8 mouse cellular contexts compared by ENCODE assay signal in genomic region chr4:129624281-129625028, GRCm38 (mm10). TPM values are rescaled to one million over a fixed set of nuclear protein-coding genes. Genes with fewer than 3 reads are reported as not detected.
DNase-seq lines count a peak whose midpoint lies in the region; ATAC-seq and TF ChIP-seq lines count a peak whose summit lies in the region.

No protein-coding gene starts in this region.

- H3K9me3 ChIP-seq in hindbrain, postnatal 0 days (ENCODE audit: low read length), result no peaks in the 10 kb centered on the region

- peak overlapping the region; percentile 86 for H3K4me3 ChIP-seq in gastrocnemius, adult 2 months
- peak overlapping the region; percentile 55 for H3K4me3 ChIP-seq in hindbrain, postnatal 0 days (ENCODE audit: low read length)

- peak; percentile 91 for ATAC-seq in common myeloid progenitor, adult 5-6 weeks (replicated peaks; ENCODE audit: low read depth, poor library complexity, severe bottlenecking)
- peak; percentile 96 for ATAC-seq in hindbrain, postnatal 0 days
- ATAC-seq in megakaryocyte, adult 5-6 weeks (ENCODE audit: poor library complexity, severe bottlenecking), result peak; percentile 91

- H3K27me3 ChIP-seq in hindbrain, postnatal 0 days (ENCODE audit: insufficient read depth, low read length), result no peaks in the 10 kb centered on the region

- peaks cover 30% of the 10 kb centered on the region for H3K36me3 ChIP-seq in hindbrain, postnatal 0 days (ENCODE audit: insufficient read depth, low read length)

- WGBS in hindbrain, postnatal 0 days, result 1% methylated on average over 18 of the region's 18 CpGs

- H3K9ac ChIP-seq in hindbrain, postnatal 0 days (replicated peaks; ENCODE audit: low read length), result peak overlapping the region; percentile 79

- intact Hi-C loops in gastrocnemius, adult 2 months (cut with DNase I), result loop anchor here (2.0 kb wide), 1 partner anchor 16 kb away; the partner anchor contains the start of gene Txlna

- H3K4me1 ChIP-seq in hindbrain, postnatal 0 days (ENCODE audit: insufficient read depth, low read length), result peaks cover 35% of the 10 kb centered on the region

- peak overlapping the region; percentile 89 for H3K4me2 ChIP-seq in hindbrain, postnatal 0 days (ENCODE audit: low read depth, low read length)

- peak overlapping the region; percentile 96 for H3K27ac ChIP-seq in gastrocnemius, adult 2 months
- H3K27ac ChIP-seq in hindbrain, postnatal 0 days, result peak overlapping the region; percentile 98

- no peak for TF ChIP-seq CTCF in gastrocnemius, adult 2 months (IDR thresholded peaks at IDR 0.05)
- no peak; the same call in 1 of the 2 replicates for TF ChIP-seq CTCF in hindbrain, postnatal 0 days (IDR thresholded peaks at IDR 0.05; ENCODE audit: low read depth)

- DNase-seq in adrenal gland, adult (ENCODE audit: inconsistent age in 2 of 2, low spot score in 1 of 2), result peak; percentile 92 to 94
- peak; percentile 92 for DNase-seq in gastrocnemius, adult 2 months
- DNase-seq in hindbrain, postnatal 0 days (ENCODE audit: low spot score), result peak; percentile 96
- peak; percentile 71 to 93 for DNase-seq in left cerebral cortex, adult 8-10 months (ENCODE audit: low spot score in 2 of 2)
- DNase-seq in right cerebral cortex, postnatal 10 days (ENCODE audit: low spot score in 2 of 2), result peak; percentile 95 to 97
- peak; percentile 89 for DNase-seq in yolk sac, embryonic 10.5 days (ENCODE audit: low spot score)

RNA-seq across cellular contexts. Expression of gene Ccdc28b, which starts 0.7 kb away (rescaled TPM):
- total RNA-seq in common myeloid progenitor, adult 5-6 weeks (2017), result 48.6 and 59.3 TPM in 2 replicates
- total RNA-seq in gastrocnemius, adult 2 months (2021), result 10 to 100 TPM; 31.1 to 38.4 TPM
- total RNA-seq in hindbrain, postnatal 0 days (2014; rRNA removed), result 55.0 and 77.7 TPM in 2 replicates
- 150 and 157 TPM in 2 replicates for polyA plus RNA-seq in hindbrain, postnatal 0 days (2015; fragmentation: Nextera tagmentation; extraction: Ambion mirVana)
- 10 to 100 TPM; 46.9 to 51.5 (median 49.4) TPM for total RNA-seq in left cerebral cortex, adult 8-10 months (2022)
- total RNA-seq in megakaryocyte, adult 5-6 weeks (2015), result 49.7 and 68.6 TPM in 2 replicates
- total RNA-seq in megakaryocyte, adult 5-6 weeks (2017), result 77.2 and 89.0 TPM in 2 replicates

RNA-seq across cellular contexts. Expression of gene Iqcc, which starts 5.6 kb away (rescaled TPM):
- total RNA-seq in common myeloid progenitor, adult 5-6 weeks (2017), result 11.1 and 17.1 TPM in 2 replicates
- 10 to 100 TPM in 1 of 2 experiments, 1 to 10 TPM in 1; 9.0 to 10.8 TPM for total RNA-seq in gastrocnemius, adult 2 months (2021)
- total RNA-seq in hindbrain, postnatal 0 days (2014; rRNA removed), result 11.2 and 12.0 TPM in 2 replicates
- polyA plus RNA-seq in hindbrain, postnatal 0 days (2015; fragmentation: Nextera tagmentation; extraction: Ambion mirVana), result 21.0 and 21.1 TPM in 2 replicates
- 10 to 100 TPM; 25.7 to 38.1 (median 32.2) TPM for total RNA-seq in left cerebral cortex, adult 8-10 months (2022)
- 14.3 and 16.6 TPM in 2 replicates for total RNA-seq in megakaryocyte, adult 5-6 weeks (2015)
- total RNA-seq in megakaryocyte, adult 5-6 weeks (2017), result 6.4 and 7.4 TPM in 2 replicates

RNA-seq across cellular contexts. Expression of gene Dcdc2b, which starts 10.4 kb away (rescaled TPM):
- total RNA-seq in common myeloid progenitor, adult 5-6 weeks (2017), result not detected in 2 replicates
- 1 to 10 TPM in 1 of 2 experiments, under 1 TPM in 1; 0.77 to 3.1 TPM for total RNA-seq in gastrocnemius, adult 2 months (2021)
- total RNA-seq in hindbrain, postnatal 0 days (2014; rRNA removed), result not detected in 2 replicates
- polyA plus RNA-seq in hindbrain, postnatal 0 days (2015; fragmentation: Nextera tagmentation; extraction: Ambion mirVana), result 4.1 TPM in 2 replicates
- total RNA-seq in left cerebral cortex, adult 8-10 months (2022), result 1 to 10 TPM; 2.2 to 4.9 (median 3.9) TPM
- 1.0 and 3.5 TPM in 2 replicates for total RNA-seq in megakaryocyte, adult 5-6 weeks (2015)
- not detected in 2 replicates for total RNA-seq in megakaryocyte, adult 5-6 weeks (2017)

RNA-seq across cellular contexts. Expression of gene Txlna, which starts 16.4 kb away (rescaled TPM):
- 112 and 134 TPM in 2 replicates for total RNA-seq in common myeloid progenitor, adult 5-6 weeks (2017)
- 10 to 100 TPM; 19.7 to 21.1 TPM for total RNA-seq in gastrocnemius, adult 2 months (2021)
- total RNA-seq in hindbrain, postnatal 0 days (2014; rRNA removed), result 31.6 and 32.2 TPM in 2 replicates
- 29.3 and 29.5 TPM in 2 replicates for polyA plus RNA-seq in hindbrain, postnatal 0 days (2015; fragmentation: Nextera tagmentation; extraction: Ambion mirVana)
- total RNA-seq in left cerebral cortex, adult 8-10 months (2022), result 10 to 100 TPM; 31.6 to 42.4 (median 37.2) TPM
- total RNA-seq in megakaryocyte, adult 5-6 weeks (2015), result 14.6 and 16.3 TPM in 2 replicates
- total RNA-seq in megakaryocyte, adult 5-6 weeks (2017), result 55.8 and 68.1 TPM in 2 replicates

RNA-seq across cellular contexts. Expression of gene Tmem234, which starts 24.0 kb away (rescaled TPM):
- 82.7 and 92.3 TPM in 2 replicates for total RNA-seq in common myeloid progenitor, adult 5-6 weeks (2017)
- total RNA-seq in gastrocnemius, adult 2 months (2021), result 10 to 100 TPM; 29.8 to 31.9 TPM
- 150 and 182 TPM in 2 replicates for total RNA-seq in hindbrain, postnatal 0 days (2014; rRNA removed)
- polyA plus RNA-seq in hindbrain, postnatal 0 days (2015; fragmentation: Nextera tagmentation; extraction: Ambion mirVana), result 216 and 221 TPM in 2 replicates
- 10 to 100 TPM; 86.5 to 90.9 (median 89.3) TPM for total RNA-seq in left cerebral cortex, adult 8-10 months (2022)
- total RNA-seq in megakaryocyte, adult 5-6 weeks (2015), result 104 and 120 TPM in 2 replicates
- 126 and 128 TPM in 2 replicates for total RNA-seq in megakaryocyte, adult 5-6 weeks (2017)

Comparison
In these comparisons a context has a peak if more than half of its experiments do, and no peak if none do; other contexts are left out.
1. Peak in every context shown above with its lines: DNase-seq, ATAC-seq, H3K4me3 ChIP-seq and H3K27ac ChIP-seq.